Mouse (Mus musculus): ENCODE results near the gene Gatad1. TPM values are rescaled to one million over a fixed set of nuclear protein-coding genes. Genes with fewer than 3 reads are reported as not detected.

Gatad1 gene
- polyA plus RNA-seq (2015; fragmentation: Nextera tagmentation; extraction: Ambion mirVana), result 59.6 and 74.0 TPM in 2 replicates

GRCm38 (mm10) chr5:3657085-3657484 lies at the start of gene Gatad1:
Gene Gatad1 (minus strand): TSS chr5:3657185.

DNA sequence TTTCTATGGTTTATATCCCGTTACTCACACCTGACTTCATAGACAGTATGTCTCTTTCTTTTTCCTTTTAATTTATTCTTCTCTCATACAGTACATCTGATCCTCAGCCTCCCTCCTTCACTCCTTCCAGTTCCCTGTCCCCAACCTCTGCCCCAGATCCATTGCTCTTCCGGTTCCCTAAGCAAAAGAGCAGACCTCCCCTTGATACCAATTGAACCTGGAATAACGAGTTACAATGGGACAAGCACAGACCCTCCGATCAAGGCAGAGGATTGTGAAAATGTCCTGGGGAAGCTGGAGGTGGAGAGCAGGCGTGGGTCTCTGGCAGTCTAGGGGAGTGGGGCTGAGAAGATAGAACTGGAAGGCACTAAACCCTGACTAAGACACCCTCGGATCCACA lies 6.1 kb downstream of the Gatad1 start, which contains the start of gene Tmbim7:
TSS of gene Tmbim7 (plus strand) at position 301 of the 400 bp plus-strand sequence.

DNA sequence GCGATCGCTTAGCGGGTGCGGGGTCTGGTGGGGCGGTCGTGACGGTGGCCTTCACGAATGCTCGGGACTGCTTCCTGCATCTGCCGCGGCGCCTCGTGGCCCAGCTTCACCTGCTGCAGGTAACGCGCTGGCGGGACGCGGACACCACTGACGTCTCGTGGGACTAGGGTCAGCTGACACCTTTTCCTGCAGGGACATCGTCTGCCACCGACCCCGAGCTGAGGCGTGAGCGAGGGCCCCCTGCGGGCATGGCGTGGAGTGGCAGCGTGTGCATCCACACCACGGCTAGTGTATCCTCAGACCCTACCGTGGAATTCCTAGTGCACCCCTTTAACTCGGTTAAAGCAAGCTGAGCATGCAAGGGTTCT lies 60.6 kb downstream of the Gatad1 start, which contains the start of gene Rbm48:
TSS of gene Rbm48 (minus strand) at position 187 of the 368 bp plus-strand sequence.

GRCm38 (mm10) chr5:3595693-3596398 lies 61.1 kb downstream of the Gatad1 start, which contains the start of gene Pex1:
Gene Pex1 (plus strand): TSS chr5:3596066.

Small RNAs within 50 kb of the gene (microRNA-seq; reads per million reads assigned to microRNA genes)
- not detected for gene Gm22926 (ENCODE audit: borderline replicate concordance, insufficient number of aligned reads)
- gene Gm26238 (ENCODE audit: borderline replicate concordance, insufficient number of aligned reads), result not detected

Other genes starting within 250 kb of the Gatad1 start
- 17.2 and 21.7 TPM in 2 replicates for gene Fam133b, start 113.4 kb downstream of the Gatad1 start, polyA plus RNA-seq (2015; fragmentation: Nextera tagmentation; extraction: Ambion mirVana)
- gene 1700109H08Rik, start 85.6 kb downstream of the Gatad1 start, polyA plus RNA-seq (2015; fragmentation: Nextera tagmentation; extraction: Ambion mirVana), result 0.90 and 1.4 TPM in 2 replicates
- gene Pex1, start 61.1 kb downstream of the Gatad1 start, polyA plus RNA-seq (2015; fragmentation: Nextera tagmentation; extraction: Ambion mirVana), result 7.9 and 16.1 TPM in 2 replicates
- gene Rbm48, start 60.6 kb downstream of the Gatad1 start, polyA plus RNA-seq (2015; fragmentation: Nextera tagmentation; extraction: Ambion mirVana), result 6.5 and 11.8 TPM in 2 replicates
- gene Tmbim7, start 6.0 kb downstream of the Gatad1 start, polyA plus RNA-seq (2015; fragmentation: Nextera tagmentation; extraction: Ambion mirVana), result not detected in 2 replicates
- gene Ankib1, start 145.7 kb upstream of the Gatad1 start, polyA plus RNA-seq (2015; fragmentation: Nextera tagmentation; extraction: Ambion mirVana), result 8.1 and 14.4 TPM in 2 replicates
- gene Krit1, start 146.0 kb upstream of the Gatad1 start, polyA plus RNA-seq (2015; fragmentation: Nextera tagmentation; extraction: Ambion mirVana), result 26.5 and 43.8 TPM in 2 replicates
- gene Lrrd1, start 188.0 kb upstream of the Gatad1 start, polyA plus RNA-seq (2015; fragmentation: Nextera tagmentation; extraction: Ambion mirVana), result 0.08 TPM in 1 of 2 replicates, not detected in the other
- gene Mterf1a, start 236.7 kb upstream of the Gatad1 start, polyA plus RNA-seq (2015; fragmentation: Nextera tagmentation; extraction: Ambion mirVana), result 8.4 and 9.8 TPM in 2 replicates